Mouse (Mus musculus): ENCODE data around the gene Capzb. TPM values are rescaled to one million over a fixed set of nuclear protein-coding genes. Genes with fewer than 3 reads are reported as not detected.

Gene Capzb
- total and polyA plus RNA-seq, 3 experiments, result 103 to 354 TPM; not detected in 1

GRCm38 (mm10) chr4:139205842-139206241, 13.1 kb downstream of the Capzb start:
- H3K27me3 ChIP-seq (ENCODE audit: control insufficient read depth in 1 of 2, insufficient read depth in 2 of 2, low read length in 2 of 2), result no peaks in the 10 kb centered on the region
- no peak overlapping the region for H3K4me3 ChIP-seq (ENCODE audit: control insufficient read depth in 1 of 2, insufficient read depth in 1 of 2, low read depth in 2 of 2, low read length in 2 of 2)
- H3K27ac ChIP-seq (ENCODE audit: control insufficient read depth, low read depth, low read length), result no peak overlapping the region
- DNase-seq (ENCODE audit: low read depth, low spot score), result peak; percentile 65
- H3K9me3 ChIP-seq (replicated peaks; ENCODE audit: insufficient read depth, low read length), result no peaks in the 10 kb centered on the region
- H3K79me2 ChIP-seq (ENCODE audit: control insufficient read depth, insufficient read depth, low read length, poor library complexity), result peaks cover 57% of the 10 kb centered on the region
- no peak for TF ChIP-seq USF2 (IDR thresholded peaks at IDR 0.05; ENCODE audit: borderline replicate concordance in 1 of 2, insufficient read depth in 1 of 2, low read depth in 1 of 2, low read length in 2 of 2)
- peak; percentile 54 for TF ChIP-seq SMC3 (IDR thresholded peaks at IDR 0.05; ENCODE audit: low read depth, low read length)
- TF ChIP-seq NELFE (IDR thresholded peaks at IDR 0.05; ENCODE audit: low read depth, low read length), result no peak
- peak; percentile 50 for TF ChIP-seq RAD21 (IDR thresholded peaks at IDR 0.05; ENCODE audit: low read depth, low read length)
- peak; percentile 51; the same call in 1 of the 2 replicates for TF ChIP-seq ZC3H11A (IDR thresholded peaks at IDR 0.05; ENCODE audit: low read depth, low read length)
- TF ChIP-seq CTCF (IDR thresholded peaks at IDR 0.05 in 2 of 3, conservative IDR thresholded peaks at IDR 0.05 in 1 of 3; ENCODE audit: control insufficient read depth in 1 of 3, insufficient read depth in 1 of 3, low read depth in 2 of 3, low read length in 3 of 3, poor library complexity in 1 of 3, severe bottlenecking in 1 of 3), result peak; percentile 44 to 66 (median 61)
- H3K9ac ChIP-seq (ENCODE audit: control insufficient read depth, low read depth, low read length, poor library complexity, severe bottlenecking), result no peak overlapping the region
- H3K36me3 ChIP-seq (ENCODE audit: control insufficient read depth in 1 of 2, insufficient read depth in 2 of 2, low read length in 2 of 2), result peaks cover 3 to 33% of the 10 kb centered on the region in 2 experiments
- peaks cover 9 to 47% of the 10 kb centered on the region in 2 experiments for H3K4me1 ChIP-seq (ENCODE audit: control insufficient read depth in 1 of 2, insufficient read depth in 2 of 2, low read length in 2 of 2)

DNA sequence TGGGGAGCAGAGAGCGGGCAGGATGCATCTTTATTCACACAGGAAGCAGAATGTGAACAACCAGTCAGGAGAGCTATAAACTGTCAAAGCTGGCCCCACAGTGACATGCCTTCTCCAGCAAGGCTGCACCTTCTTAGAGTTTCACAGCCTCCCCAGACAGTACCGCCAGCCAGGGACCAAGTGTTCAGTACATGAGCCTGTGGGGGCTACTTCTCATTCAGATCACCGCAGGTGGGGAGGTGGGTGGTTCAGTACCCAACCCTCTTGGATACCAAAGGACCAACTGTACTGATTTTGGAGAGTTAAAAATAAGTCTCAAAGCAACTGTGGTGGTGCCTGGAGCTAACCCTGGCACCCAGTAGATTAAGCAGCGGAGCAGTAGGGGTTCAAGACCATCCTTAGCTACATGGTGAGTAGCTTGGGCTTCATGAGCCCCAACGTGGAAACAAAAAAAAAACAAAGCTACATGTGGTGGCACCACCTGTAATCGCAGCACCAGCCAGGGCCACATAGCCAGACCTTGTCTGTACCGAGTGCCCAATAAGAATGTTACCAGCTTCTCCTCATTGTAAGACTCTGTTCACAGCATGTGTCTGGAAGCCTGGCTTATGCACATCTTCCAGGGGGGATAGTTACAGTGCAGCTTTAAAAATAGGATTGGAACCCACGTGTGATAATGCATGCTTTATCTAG, 13.8 kb downstream of the Capzb start:
- TF ChIP-seq KAT2A (conservative IDR thresholded peaks at IDR 0.05; ENCODE audit: low read depth, low read length) (no peak), ZKSCAN1 (IDR thresholded peaks at IDR 0.05; ENCODE audit: low read depth, low read length) (no peak), ZNF384 (IDR thresholded peaks at IDR 0.05; ENCODE audit: low read depth, low read length) (no peak), SMC3 (IDR thresholded peaks at IDR 0.05; ENCODE audit: low read depth, low read length) (no peak), NELFE (IDR thresholded peaks at IDR 0.05; ENCODE audit: low read depth, low read length) (no peak), MEF2A (IDR thresholded peaks at IDR 0.05; ENCODE audit: extremely low read depth, insufficient replicate concordance, low read depth, low read length, poor library complexity, severe bottlenecking) (no peak)
- H3K27me3 ChIP-seq (ENCODE audit: control insufficient read depth in 1 of 2, insufficient read depth in 2 of 2, low read length in 2 of 2), result no peaks in the 10 kb centered on the region
- peaks cover 58% of the 10 kb centered on the region for H3K79me2 ChIP-seq (ENCODE audit: control insufficient read depth, insufficient read depth, low read length, poor library complexity)
- H3K9me3 ChIP-seq (replicated peaks; ENCODE audit: insufficient read depth, low read length), result no peaks in the 10 kb centered on the region
- no peak overlapping the region for H3K27ac ChIP-seq (ENCODE audit: control insufficient read depth, low read depth, low read length)
- no peak overlapping the region for H3K4me3 ChIP-seq (ENCODE audit: control insufficient read depth in 1 of 2, insufficient read depth in 1 of 2, low read depth in 2 of 2, low read length in 2 of 2)
- DNase-seq (ENCODE audit: low read depth, low spot score), result no peak
- H3K36me3 ChIP-seq (ENCODE audit: control insufficient read depth in 1 of 2, insufficient read depth in 2 of 2, low read length in 2 of 2), result peaks cover 3 to 27% of the 10 kb centered on the region in 2 experiments
- H3K4me1 ChIP-seq (ENCODE audit: control insufficient read depth in 1 of 2, insufficient read depth in 2 of 2, low read length in 2 of 2), result peaks cover 4 to 40% of the 10 kb centered on the region in 2 experiments
- H3K9ac ChIP-seq (ENCODE audit: control insufficient read depth, low read depth, low read length, poor library complexity, severe bottlenecking), result no peak overlapping the region
